Mouse (Mus musculus): Measurements from ENCODE around the gene Cd99l2.

- TF ChIP-seq POLR2A (IDR thresholded peaks at IDR 0.05; ENCODE audit: low read depth, low read length) (no peak), CTCF (IDR thresholded peaks at IDR 0.05; ENCODE audit: extremely low read depth, insufficient read length, insufficient replicate concordance, low read depth, low read length) (no peak)
Observed at GRCm38 (mm10) chrX:71537791-71538190, 45.1 kb upstream of the Cd99l2 start.
